Mouse (Mus musculus): ENCODE results near the gene Sirt2. TPM values are rescaled to one million over a fixed set of nuclear protein-coding genes. Genes with fewer than 3 reads are reported as not detected.

The Sirt2 gene
- total and polyA plus RNA-seq, 2 experiments from 2014 or later = 95.5 to 147 TPM

DNA sequence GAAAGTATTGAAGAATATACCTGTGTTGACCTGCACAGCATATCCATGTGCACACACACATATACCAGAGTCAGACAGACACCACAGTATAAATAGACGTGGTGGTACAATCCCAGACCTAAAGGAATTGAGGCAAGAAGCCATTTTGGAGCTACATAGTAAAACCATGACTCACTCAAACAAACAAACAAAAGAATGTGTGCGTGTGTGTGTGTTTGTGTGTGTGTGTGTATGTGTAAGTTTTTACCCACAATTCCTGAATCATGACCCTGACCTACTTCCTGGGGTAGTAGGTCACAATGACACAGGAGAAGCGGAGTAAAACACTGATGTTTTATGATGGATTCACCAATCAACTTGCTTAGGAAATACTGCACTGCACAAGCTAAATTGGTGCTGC lies 34.9 kb downstream of the Sirt2 start:
- DNase-seq (ENCODE audit: low spot score) = no peak
- Histone ChIP-seq H3K4me1 (ENCODE audit: insufficient read depth, low read length) (no peaks in the 10 kb centered on the region), H3K4me2 (ENCODE audit: low read depth, low read length) (no peak overlapping the region), H3K4me3 (ENCODE audit: low read length) (no peak overlapping the region), H3K36me3 (ENCODE audit: insufficient read depth, low read length) (no peaks in the 10 kb centered on the region), H3K27ac (no peak overlapping the region), H3K27me3 (ENCODE audit: insufficient read depth, low read length) (no peaks in the 10 kb centered on the region), H3K9me3 (ENCODE audit: low read length) (no peaks in the 10 kb centered on the region), H3K9ac (replicated peaks; ENCODE audit: low read length) (no peak overlapping the region)
- WGBS = 81% methylated on average over 3 of the region's 3 CpGs
- ATAC-seq = no peak
- no peak for TF ChIP-seq CTCF (IDR thresholded peaks at IDR 0.05; ENCODE audit: low read depth)

DNA sequence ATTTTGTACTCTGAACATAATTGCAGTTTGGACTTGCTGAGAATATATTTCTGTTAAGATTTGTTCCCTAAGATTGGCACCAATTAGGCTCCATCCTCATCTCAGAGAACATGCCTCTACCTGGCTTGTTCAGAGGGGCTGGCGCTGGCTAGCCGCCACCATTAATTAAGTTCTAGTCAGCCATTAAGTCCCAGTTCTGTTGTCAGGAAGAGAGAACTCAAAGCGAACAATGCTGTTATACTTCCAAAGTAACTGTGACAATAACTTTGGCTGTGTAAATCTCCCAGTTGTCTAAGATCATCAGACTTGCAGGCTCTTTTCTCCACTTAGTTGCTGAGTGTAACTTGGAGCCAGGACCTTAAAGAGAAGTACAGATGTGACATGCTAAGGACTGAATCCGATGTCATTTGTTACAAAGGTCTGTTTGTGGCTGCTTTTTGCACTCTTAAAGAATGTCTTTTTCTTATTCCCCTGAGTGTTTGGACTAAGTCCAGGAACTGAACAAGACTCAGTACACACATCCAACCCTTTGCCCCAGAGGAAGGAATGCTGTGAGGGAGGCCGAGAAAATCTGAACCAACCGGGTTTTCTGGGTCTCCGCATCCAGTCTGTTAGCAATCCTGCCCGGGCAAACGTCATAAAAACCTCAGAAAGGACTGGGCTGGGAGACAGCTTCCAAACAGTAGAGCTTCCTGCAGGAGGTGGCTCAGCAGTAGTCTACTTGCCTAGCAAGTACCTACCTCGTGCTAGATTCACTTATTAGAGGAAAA lies 35.6 kb downstream of the Sirt2 start:
- no peak overlapping the region for H3K9ac ChIP-seq (replicated peaks; ENCODE audit: low read length)
- ATAC-seq (peak; percentile 57; the same call in 1 of the 2 replicates), DNase-seq (ENCODE audit: low spot score) (peak; percentile 57)
- H3K4me3 ChIP-seq (ENCODE audit: low read length) = no peak overlapping the region
- 15% methylated on average over 10 of the region's 10 CpGs for WGBS
- H3K4me2 ChIP-seq (ENCODE audit: low read depth, low read length) = no peak overlapping the region
- TF ChIP-seq CTCF (IDR thresholded peaks at IDR 0.05; ENCODE audit: low read depth) = 0 out of 2 replicates have a peak, but pooled peaks have one; percentile 10
- no peaks in the 10 kb centered on the region for H3K9me3 ChIP-seq (ENCODE audit: low read length)
- peak overlapping the region; percentile 64 for H3K27ac ChIP-seq
- no peaks in the 10 kb centered on the region for H3K27me3 ChIP-seq (ENCODE audit: insufficient read depth, low read length)
- H3K4me1 ChIP-seq (ENCODE audit: insufficient read depth, low read length) = no peaks in the 10 kb centered on the region
- no peaks in the 10 kb centered on the region for H3K36me3 ChIP-seq (ENCODE audit: insufficient read depth, low read length)

- H3K27ac ChIP-seq = peak overlapping the region; percentile 64; the same call in 1 of the 2 replicates
These were observed 36.5 kb downstream of the Sirt2 start for GRCm38 (mm10) chr7:28802846-28803588.

GRCm38 (mm10) chr7:28803756-28804155 lies 37.2 kb downstream of the Sirt2 start:
- H3K27ac ChIP-seq = no peak overlapping the region
- ATAC-seq = no peak

More at GRCm38 (mm10) chr7:28802846-28803588, 36.5 kb downstream of the Sirt2 start:
- Histone ChIP-seq H3K4me1 (ENCODE audit: insufficient read depth, low read length) (peaks cover 5% of the 10 kb centered on the region), H3K27me3 (ENCODE audit: insufficient read depth, low read length) (no peaks in the 10 kb centered on the region), H3K9ac (replicated peaks; ENCODE audit: low read length) (no peak overlapping the region), H3K36me3 (ENCODE audit: insufficient read depth, low read length) (no peaks in the 10 kb centered on the region), H3K9me3 (ENCODE audit: low read length) (no peaks in the 10 kb centered on the region), H3K4me3 (ENCODE audit: low read length) (no peak overlapping the region), H3K4me2 (ENCODE audit: low read depth, low read length) (no peak overlapping the region)
- ATAC-seq (no peak), DNase-seq (ENCODE audit: low spot score) (no peak)
- no peak for TF ChIP-seq CTCF (IDR thresholded peaks at IDR 0.05; ENCODE audit: low read depth)
- 12% methylated on average over 10 of the region's 10 CpGs for WGBS

GRCm38 (mm10) chr7:28806869-28807268 lies 40.3 kb downstream of the Sirt2 start:
- Histone ChIP-seq H3K27ac (no peak overlapping the region), H3K27me3 (ENCODE audit: insufficient read depth, low read length) (no peaks in the 10 kb centered on the region), H3K4me2 (ENCODE audit: low read depth, low read length) (no peak overlapping the region), H3K4me3 (ENCODE audit: low read length) (no peak overlapping the region), H3K36me3 (ENCODE audit: insufficient read depth, low read length) (no peaks in the 10 kb centered on the region), H3K9ac (replicated peaks; ENCODE audit: low read length) (no peak overlapping the region), H3K9me3 (ENCODE audit: low read length) (no peaks in the 10 kb centered on the region), H3K4me1 (ENCODE audit: insufficient read depth, low read length) (peaks cover 7% of the 10 kb centered on the region)
- WGBS = 65% methylated on average over 4 of the region's 4 CpGs
- DNase-seq (ENCODE audit: low spot score) (no peak), ATAC-seq (no peak)
- peak; percentile 45 for TF ChIP-seq CTCF (IDR thresholded peaks at IDR 0.05; ENCODE audit: low read depth)

More at GRCm38 (mm10) chr7:28803756-28804155, 37.2 kb downstream of the Sirt2 start:
- H3K36me3 ChIP-seq (ENCODE audit: insufficient read depth, low read length) = no peaks in the 10 kb centered on the region
- no peak overlapping the region for H3K4me3 ChIP-seq (ENCODE audit: low read length)
- DNase-seq (ENCODE audit: low spot score) = no peak
- no peak overlapping the region for H3K9ac ChIP-seq (replicated peaks; ENCODE audit: low read length)
- WGBS = 77% methylated on average over 4 of the region's 4 CpGs
- no peaks in the 10 kb centered on the region for H3K9me3 ChIP-seq (ENCODE audit: low read length)
- peaks cover 6% of the 10 kb centered on the region for H3K4me1 ChIP-seq (ENCODE audit: insufficient read depth, low read length)
- no peaks in the 10 kb centered on the region for H3K27me3 ChIP-seq (ENCODE audit: insufficient read depth, low read length)
- no peak for TF ChIP-seq CTCF (IDR thresholded peaks at IDR 0.05; ENCODE audit: low read depth)
- no peak overlapping the region for H3K4me2 ChIP-seq (ENCODE audit: low read depth, low read length)

GRCm38 (mm10) chr7:28807641-28808220 lies 41.2 kb downstream of the Sirt2 start:
- no peak for ATAC-seq
- Histone ChIP-seq H3K4me2 (ENCODE audit: low read depth, low read length) (peak overlapping the region; percentile 94), H3K4me1 (ENCODE audit: insufficient read depth, low read length) (peaks cover 15% of the 10 kb centered on the region)

More at GRCm38 (mm10) chr7:28807641-28808220, 41.2 kb downstream of the Sirt2 start:
- Histone ChIP-seq H3K4me3 (ENCODE audit: low read length) (peak overlapping the region; percentile 84), H3K27ac (peak overlapping the region; percentile 100), H3K36me3 (ENCODE audit: insufficient read depth, low read length) (no peaks in the 10 kb centered on the region), H3K9me3 (ENCODE audit: low read length) (no peaks in the 10 kb centered on the region), H3K27me3 (ENCODE audit: insufficient read depth, low read length) (no peaks in the 10 kb centered on the region), H3K9ac (replicated peaks; ENCODE audit: low read length) (peak overlapping the region; percentile 73; the same call in 1 of the 2 replicates)
- 28% methylated on average over 6 of the region's 8 CpGs for WGBS
- TF ChIP-seq CTCF (IDR thresholded peaks at IDR 0.05; ENCODE audit: low read depth) = no peak
- DNase-seq (ENCODE audit: low spot score) = no peak

Measured in hindbrain, postnatal 0 days (tissue).